Mouse (Mus musculus): ENCODE measurements around the gene Magi2. TPM values are rescaled to one million over a fixed set of nuclear protein-coding genes. Genes with fewer than 3 reads are reported as not detected.

Gene Magi2
- polyA plus RNA-seq, 1 experiment from 2014 or later, result 4.6 TPM

DNA sequence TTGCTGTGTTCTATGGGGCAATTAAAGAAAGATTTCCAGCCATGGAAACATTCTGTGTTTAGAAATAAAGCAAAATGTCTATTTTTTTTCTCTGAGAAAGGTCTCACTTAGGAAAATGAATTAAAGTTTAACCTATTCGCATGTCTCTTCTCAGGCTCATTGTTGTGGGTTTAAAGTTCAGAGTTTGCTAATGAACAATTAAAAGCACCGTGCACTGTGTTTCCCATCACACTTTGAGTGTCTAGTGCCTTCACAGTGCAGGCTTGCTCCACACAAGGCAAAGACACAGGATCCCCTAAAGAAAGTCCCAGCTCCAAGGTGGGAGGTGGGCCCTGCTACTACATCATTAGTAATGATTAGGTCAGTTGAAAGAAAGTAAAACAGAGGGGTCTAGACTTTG is 602.5 kb downstream of the Magi2 start:
- Histone ChIP-seq H3K9ac (ENCODE audit: low read length) (no peak overlapping the region), H3K4me1 (ENCODE audit: control insufficient read depth, insufficient read depth, low read length) (no peaks in the 10 kb centered on the region), H3K9me3 (ENCODE audit: control insufficient read depth, low read length) (no peaks in the 10 kb centered on the region), H3K36me3 (ENCODE audit: control insufficient read depth, insufficient read depth, low read length) (no peaks in the 10 kb centered on the region), H3K27ac (ENCODE audit: low read depth, low read length) (no peak overlapping the region), H3K27me3 (ENCODE audit: control insufficient read depth, insufficient read depth, low read length) (no peaks in the 10 kb centered on the region), H3K4me2 (no peak overlapping the region), H3K4me3 (ENCODE audit: low read depth, low read length) (no peak overlapping the region)
- WGBS, result 80% methylated on average over 2 of the region's 2 CpGs
- DNase-seq (ENCODE audit: low spot score, missing footprints) (no peak), ATAC-seq (ENCODE audit: low FRiP score) (no peak)

DNA sequence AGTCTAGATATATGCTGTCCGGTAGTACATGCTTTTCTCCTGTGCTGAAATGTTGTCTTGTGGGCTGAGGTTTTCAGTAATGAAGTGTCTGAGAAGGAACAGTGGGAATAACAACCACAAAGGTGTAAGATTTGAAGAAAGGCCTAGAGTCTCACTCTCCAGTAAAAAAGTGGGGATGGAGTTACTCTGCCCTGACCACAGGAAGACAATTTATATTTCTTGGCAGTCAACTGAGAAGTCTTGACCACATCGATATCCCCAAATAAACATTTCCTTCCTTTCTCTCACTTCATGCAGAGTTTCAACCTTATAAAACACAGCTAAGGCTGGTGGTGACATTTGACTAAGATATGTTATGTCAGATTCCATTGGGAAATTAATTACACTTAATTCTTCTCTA is 636.0 kb downstream of the Magi2 start:
- Histone ChIP-seq H3K27ac (ENCODE audit: low read depth, low read length) (no peak overlapping the region), H3K27me3 (ENCODE audit: control insufficient read depth, insufficient read depth, low read length) (no peaks in the 10 kb centered on the region), H3K9me3 (ENCODE audit: control insufficient read depth, low read length) (no peaks in the 10 kb centered on the region), H3K4me3 (ENCODE audit: low read depth, low read length) (no peak overlapping the region), H3K4me2 (no peak overlapping the region), H3K36me3 (ENCODE audit: control insufficient read depth, insufficient read depth, low read length) (no peaks in the 10 kb centered on the region), H3K4me1 (ENCODE audit: control insufficient read depth, insufficient read depth, low read length) (no peaks in the 10 kb centered on the region), H3K9ac (ENCODE audit: low read length) (no peak overlapping the region)
- 89% methylated on average over 2 of the region's 2 CpGs for WGBS
- DNase-seq (ENCODE audit: low spot score, missing footprints) (no peak), ATAC-seq (ENCODE audit: low FRiP score) (no peak)

DNA sequence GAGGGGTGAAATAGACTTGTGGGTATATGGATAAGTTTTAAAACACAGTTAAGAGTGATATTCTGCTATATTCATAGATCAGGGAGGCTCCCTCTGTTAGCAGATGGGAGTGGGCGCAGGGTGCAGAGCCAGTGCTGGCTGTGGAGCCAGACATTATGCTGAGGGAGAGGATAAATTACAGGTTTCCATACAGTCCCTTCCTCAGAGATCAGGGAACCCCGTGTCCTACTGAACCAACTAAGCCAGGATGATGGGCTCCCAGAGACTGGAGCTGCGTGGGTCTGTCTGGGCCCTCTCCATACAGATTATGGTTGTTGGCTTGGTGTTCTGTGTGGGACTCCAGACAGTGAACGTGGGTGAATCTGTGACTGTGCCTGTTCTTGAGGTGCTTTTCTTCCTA is 643.6 kb downstream of the Magi2 start:
- H3K27ac ChIP-seq (ENCODE audit: low read depth, low read length), result no peak overlapping the region
- no peak for DNase-seq (ENCODE audit: low spot score, missing footprints)
- no peaks in the 10 kb centered on the region for H3K36me3 ChIP-seq (ENCODE audit: control insufficient read depth, insufficient read depth, low read length)
- no peaks in the 10 kb centered on the region for H3K4me1 ChIP-seq (ENCODE audit: control insufficient read depth, insufficient read depth, low read length)
- no peaks in the 10 kb centered on the region for H3K27me3 ChIP-seq (ENCODE audit: control insufficient read depth, insufficient read depth, low read length)
- no peak for ATAC-seq (ENCODE audit: low FRiP score)
- no peak overlapping the region for H3K9ac ChIP-seq (ENCODE audit: low read length)
- H3K4me2 ChIP-seq, result no peak overlapping the region
- 94% methylated on average over 4 of the region's 4 CpGs for WGBS
- no peaks in the 10 kb centered on the region for H3K9me3 ChIP-seq (ENCODE audit: control insufficient read depth, low read length)
- H3K4me3 ChIP-seq (ENCODE audit: low read depth, low read length), result no peak overlapping the region

DNA sequence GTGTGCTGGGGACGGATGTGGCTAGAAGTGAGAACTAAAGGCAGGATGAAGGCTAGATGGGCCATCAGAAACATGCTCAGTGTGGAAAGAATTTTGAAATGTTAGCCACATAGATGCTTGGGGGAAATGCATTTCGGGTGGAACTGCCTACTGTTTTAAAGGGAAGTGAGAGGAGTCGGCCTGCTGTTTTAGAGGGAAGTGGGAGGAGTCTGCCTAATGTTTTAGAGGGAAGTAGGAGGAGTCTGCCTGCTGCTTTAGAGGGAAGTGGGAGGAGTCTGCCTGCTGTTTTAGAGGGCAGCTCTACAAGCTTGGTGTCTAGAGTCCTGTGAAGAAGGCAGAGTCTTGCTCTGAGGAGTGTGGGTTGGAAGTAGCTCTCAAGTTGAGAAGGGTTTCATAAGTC is 664.9 kb downstream of the Magi2 start:
- no peak for ATAC-seq (ENCODE audit: low FRiP score)
- 85% methylated on average over 3 of the region's 3 CpGs for WGBS
- Histone ChIP-seq H3K36me3 (ENCODE audit: control insufficient read depth, insufficient read depth, low read length) (no peaks in the 10 kb centered on the region), H3K4me3 (ENCODE audit: low read depth, low read length) (no peak overlapping the region), H3K9me3 (ENCODE audit: control insufficient read depth, low read length) (no peaks in the 10 kb centered on the region), H3K9ac (ENCODE audit: low read length) (no peak overlapping the region), H3K27ac (ENCODE audit: low read depth, low read length) (no peak overlapping the region), H3K4me1 (ENCODE audit: control insufficient read depth, insufficient read depth, low read length) (no peaks in the 10 kb centered on the region), H3K27me3 (ENCODE audit: control insufficient read depth, insufficient read depth, low read length) (no peaks in the 10 kb centered on the region), H3K4me2 (no peak overlapping the region)
- DNase-seq (ENCODE audit: low spot score, missing footprints), result no peak

DNA sequence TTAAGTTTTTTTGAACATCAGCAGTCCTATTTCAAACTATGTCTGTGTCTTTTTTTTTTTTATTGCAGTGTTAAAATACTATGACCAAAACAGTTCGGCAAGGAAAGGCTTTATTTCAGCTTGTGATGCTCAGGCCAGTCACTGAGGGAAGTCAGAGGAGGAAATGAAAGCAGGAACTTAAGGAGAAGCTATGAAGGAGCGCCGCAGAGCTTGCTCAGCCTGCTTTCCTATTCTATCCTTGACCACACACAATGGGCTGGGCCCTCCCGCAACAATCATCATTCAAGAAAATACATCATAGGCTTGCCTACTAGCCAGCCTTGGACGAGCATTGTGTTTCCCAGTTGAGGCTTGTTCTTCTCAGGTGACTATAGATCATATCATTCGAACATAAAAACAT is 669.1 kb downstream of the Magi2 start:
- Histone ChIP-seq H3K9me3 (ENCODE audit: control insufficient read depth, low read length) (no peaks in the 10 kb centered on the region), H3K27me3 (ENCODE audit: control insufficient read depth, insufficient read depth, low read length) (no peaks in the 10 kb centered on the region), H3K4me1 (ENCODE audit: control insufficient read depth, insufficient read depth, low read length) (no peaks in the 10 kb centered on the region), H3K4me2 (no peak overlapping the region), H3K9ac (ENCODE audit: low read length) (no peak overlapping the region), H3K27ac (ENCODE audit: low read depth, low read length) (no peak overlapping the region), H3K36me3 (ENCODE audit: control insufficient read depth, insufficient read depth, low read length) (no peaks in the 10 kb centered on the region), H3K4me3 (ENCODE audit: low read depth, low read length) (no peak overlapping the region)
- DNase-seq (ENCODE audit: low spot score, missing footprints) (no peak), ATAC-seq (ENCODE audit: low FRiP score) (no peak)
- 82% methylated on average over 6 of the region's 6 CpGs for WGBS

DNA sequence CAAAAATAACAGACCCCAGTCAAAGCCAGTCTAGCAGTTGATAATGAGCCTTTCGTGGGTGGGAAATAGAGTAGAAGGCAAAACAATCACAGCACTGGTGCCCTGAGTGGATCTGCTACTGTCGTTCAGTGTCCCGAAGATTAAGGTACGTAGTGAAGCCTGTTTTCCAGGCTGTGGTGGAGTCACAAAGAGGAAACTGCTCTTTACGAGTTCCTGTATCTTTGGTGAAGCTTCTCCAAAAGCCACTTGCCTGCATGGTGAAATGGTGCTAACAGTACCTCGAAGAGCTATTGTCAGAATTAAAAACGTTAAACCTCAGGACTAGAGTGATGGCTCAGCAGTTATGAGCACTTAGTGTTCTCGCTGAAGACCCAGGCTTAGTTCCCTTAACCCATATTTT is 674.8 kb downstream of the Magi2 start:
- Histone ChIP-seq H3K4me1 (ENCODE audit: control insufficient read depth, insufficient read depth, low read length) (no peaks in the 10 kb centered on the region), H3K9ac (ENCODE audit: low read length) (no peak overlapping the region), H3K4me3 (ENCODE audit: low read depth, low read length) (no peak overlapping the region), H3K9me3 (ENCODE audit: control insufficient read depth, low read length) (no peaks in the 10 kb centered on the region), H3K4me2 (no peak overlapping the region), H3K36me3 (ENCODE audit: control insufficient read depth, insufficient read depth, low read length) (no peaks in the 10 kb centered on the region), H3K27me3 (ENCODE audit: control insufficient read depth, insufficient read depth, low read length) (no peaks in the 10 kb centered on the region), H3K27ac (ENCODE audit: low read depth, low read length) (no peak overlapping the region)
- no peak for DNase-seq (ENCODE audit: low spot score, missing footprints)
- 83% methylated on average over 8 of the region's 8 CpGs for WGBS
- no peak for ATAC-seq (ENCODE audit: low FRiP score)

DNA sequence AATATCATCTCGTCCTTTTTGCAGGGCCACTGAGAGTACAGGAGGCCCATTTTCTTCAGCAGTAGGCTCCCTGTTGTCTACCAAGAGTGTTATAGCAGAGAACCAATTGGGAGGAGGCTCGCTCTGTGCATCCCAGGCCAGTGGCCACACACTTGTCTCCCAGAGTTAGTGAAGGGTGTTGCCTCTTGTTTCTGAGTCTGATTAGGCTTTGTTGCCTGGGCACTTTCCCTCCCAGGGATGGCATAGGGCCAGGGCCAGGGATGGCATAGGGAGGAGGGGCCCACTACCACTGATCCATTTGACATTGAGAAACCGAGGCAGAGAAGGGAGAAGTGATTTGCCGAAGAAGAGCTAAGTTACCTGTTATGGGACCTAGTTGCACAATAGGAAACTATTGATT is 679.8 kb downstream of the Magi2 start:
- H3K27ac ChIP-seq (ENCODE audit: low read depth, low read length), result no peak overlapping the region
- H3K4me1 ChIP-seq (ENCODE audit: control insufficient read depth, insufficient read depth, low read length), result peaks cover 4% of the 10 kb centered on the region
- no peak overlapping the region for H3K4me2 ChIP-seq
- ATAC-seq (ENCODE audit: low FRiP score) (no peak), DNase-seq (ENCODE audit: low spot score, missing footprints) (no peak)
- H3K36me3 ChIP-seq (ENCODE audit: control insufficient read depth, insufficient read depth, low read length), result no peaks in the 10 kb centered on the region
- H3K9ac ChIP-seq (ENCODE audit: low read length), result no peak overlapping the region
- no peaks in the 10 kb centered on the region for H3K9me3 ChIP-seq (ENCODE audit: control insufficient read depth, low read length)
- no peak overlapping the region for H3K4me3 ChIP-seq (ENCODE audit: low read depth, low read length)
- 82% methylated on average over 4 of the region's 4 CpGs for WGBS
- H3K27me3 ChIP-seq (ENCODE audit: control insufficient read depth, insufficient read depth, low read length), result no peaks in the 10 kb centered on the region

DNA sequence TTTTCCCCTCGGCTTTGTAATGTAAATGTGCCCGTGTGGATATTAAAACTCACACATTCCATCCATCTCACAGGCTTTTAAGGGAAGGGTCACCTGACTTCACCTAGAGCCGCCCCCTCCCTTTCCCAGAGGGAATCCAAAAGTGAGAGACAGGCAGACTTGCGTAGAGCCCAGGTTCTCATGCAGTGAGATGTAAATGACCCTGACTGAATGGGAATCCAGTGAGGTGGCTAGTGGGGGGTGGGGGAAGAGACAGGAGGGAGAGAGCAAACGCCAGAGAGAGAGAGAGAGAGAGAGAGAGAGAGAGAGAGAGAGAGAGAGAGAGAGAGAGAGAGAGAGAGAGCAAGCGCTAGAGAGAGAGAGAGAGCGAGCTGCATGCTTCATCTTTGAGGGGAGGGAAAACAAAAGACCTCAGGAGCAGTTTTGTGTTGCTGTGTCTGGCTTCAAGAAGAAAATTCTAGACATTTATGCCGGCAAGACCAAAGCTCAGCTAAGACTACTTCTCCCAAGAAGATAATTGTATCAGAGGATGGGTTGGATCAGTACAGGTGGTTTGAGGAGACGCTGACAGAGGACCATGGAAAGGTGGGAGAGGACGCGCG is 680.6 kb downstream of the Magi2 start:
- DNase-seq (ENCODE audit: low spot score, missing footprints), result peak; percentile 94
- Histone ChIP-seq H3K9ac (ENCODE audit: low read length) (peak overlapping the region; percentile 64), H3K4me1 (ENCODE audit: control insufficient read depth, insufficient read depth, low read length) (peaks cover 4% of the 10 kb centered on the region), H3K9me3 (ENCODE audit: control insufficient read depth, low read length) (no peaks in the 10 kb centered on the region), H3K36me3 (ENCODE audit: control insufficient read depth, insufficient read depth, low read length) (no peaks in the 10 kb centered on the region), H3K4me2 (peak overlapping the region; percentile 75), H3K27me3 (ENCODE audit: control insufficient read depth, insufficient read depth, low read length) (no peaks in the 10 kb centered on the region), H3K4me3 (ENCODE audit: low read depth, low read length) (peak overlapping the region; percentile 48), H3K27ac (ENCODE audit: low read depth, low read length) (no peak overlapping the region)
- WGBS, result 5% methylated on average over 12 of the region's 12 CpGs
- peak; percentile 74 for ATAC-seq (ENCODE audit: low FRiP score)

DNA sequence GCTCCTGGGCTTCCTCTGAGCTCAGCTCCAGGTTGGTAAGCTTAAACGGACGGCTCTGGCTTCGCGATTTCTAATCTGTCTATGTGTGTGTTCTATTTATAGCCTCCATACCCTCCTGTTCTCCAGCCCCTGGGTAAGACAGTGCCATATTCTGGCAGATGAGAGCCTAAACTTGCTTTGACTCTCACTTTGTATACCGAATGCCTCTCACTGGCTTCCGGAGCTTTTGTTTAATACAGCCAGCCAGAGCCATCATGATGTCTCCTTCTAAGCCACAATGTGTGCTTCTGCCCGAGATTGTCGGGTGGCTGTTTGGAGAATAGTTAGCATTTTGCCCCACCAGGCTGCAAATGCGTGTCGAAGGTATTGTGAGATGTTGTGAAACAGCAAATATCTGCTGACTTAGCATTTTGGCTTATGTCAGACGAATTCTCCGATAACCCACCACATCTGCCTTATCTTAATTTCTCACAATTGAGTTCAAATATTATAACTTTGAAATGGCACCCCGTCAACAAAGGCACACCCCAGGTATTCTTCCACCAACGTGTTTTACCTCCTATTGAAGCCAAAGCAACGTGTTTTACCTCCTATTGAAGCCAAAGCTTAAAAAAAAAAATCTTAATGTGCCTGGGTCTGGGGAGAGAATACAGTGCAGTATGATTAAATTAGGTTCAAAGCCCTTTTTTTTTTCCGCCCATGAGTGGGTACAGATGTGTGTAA is 681.3 kb downstream of the Magi2 start:
- peak overlapping the region; percentile 64 for H3K9ac ChIP-seq (ENCODE audit: low read length)
- ATAC-seq (ENCODE audit: low FRiP score) (peak; percentile 66; the same call in 1 of the 2 replicates), DNase-seq (ENCODE audit: low spot score, missing footprints) (peak; percentile 92)
- peak overlapping the region; percentile 48 for H3K4me3 ChIP-seq (ENCODE audit: low read depth, low read length)
- H3K36me3 ChIP-seq (ENCODE audit: control insufficient read depth, insufficient read depth, low read length), result no peaks in the 10 kb centered on the region
- no peaks in the 10 kb centered on the region for H3K9me3 ChIP-seq (ENCODE audit: control insufficient read depth, low read length)
- WGBS, result 5% methylated on average over 16 of the region's 16 CpGs
- H3K27ac ChIP-seq (ENCODE audit: low read depth, low read length), result no peak overlapping the region
- H3K4me2 ChIP-seq, result peak overlapping the region; percentile 75
- H3K4me1 ChIP-seq (ENCODE audit: control insufficient read depth, insufficient read depth, low read length), result peaks cover 4% of the 10 kb centered on the region
- no peaks in the 10 kb centered on the region for H3K27me3 ChIP-seq (ENCODE audit: control insufficient read depth, insufficient read depth, low read length)
